Mouse (Mus musculus): ENCODE measurements around the gene Olfr1418. TPM values are rescaled to one million over a fixed set of nuclear protein-coding genes. Genes with fewer than 3 reads are reported as not detected.

Gene Olfr1418
- polyA plus RNA-seq, 1 experiment from 2014 or later: not detected

- Histone ChIP-seq H3K4me2 (ENCODE audit: low read length) (no peak overlapping the region), H3K9me3 (ENCODE audit: control insufficient read depth, low read length) (no peaks in the 10 kb centered on the region), H3K9ac (ENCODE audit: low read depth, low read length) (no peak overlapping the region), H3K4me1 (ENCODE audit: control insufficient read depth, insufficient read depth, low read depth, low read length) (peaks cover 9% of the 10 kb centered on the region), H3K27me3 (replicated peaks; ENCODE audit: control insufficient read depth, insufficient read depth, low read length) (no peaks in the 10 kb centered on the region), H3K27ac (ENCODE audit: low read depth, low read length) (no peak overlapping the region), H3K4me3 (ENCODE audit: low read length) (no peak overlapping the region), H3K36me3 (ENCODE audit: control insufficient read depth, insufficient read depth, low read length) (no peaks in the 10 kb centered on the region)
- ATAC-seq: no peak
- WGBS: 23% methylated on average over 4 of the region's 4 CpGs
Measured at GRCm38 (mm10) chr19:11823346-11824065, 37.4 kb downstream of the Olfr1418 start.

DNA sequence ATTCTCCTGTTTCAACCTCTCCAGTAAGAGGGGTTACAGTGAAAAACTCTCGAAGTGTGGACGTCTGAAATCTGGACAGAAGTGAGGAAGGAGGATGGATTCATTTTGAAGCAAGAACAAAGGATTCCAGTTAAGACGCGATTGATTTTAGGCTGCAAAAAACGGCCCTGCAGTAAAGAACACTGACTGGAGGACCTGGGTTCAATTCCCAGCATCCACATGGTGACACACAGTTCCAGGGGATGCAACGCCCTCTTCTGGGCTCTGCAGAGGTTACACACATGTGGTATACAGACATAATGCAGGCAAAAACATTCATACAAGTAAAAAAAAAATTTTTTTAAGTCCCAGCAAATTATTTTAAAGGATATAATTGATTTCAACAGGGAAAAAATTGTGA, 40.7 kb downstream of the Olfr1418 start:
- Histone ChIP-seq H3K27me3 (replicated peaks; ENCODE audit: control insufficient read depth, insufficient read depth, low read length) (no peaks in the 10 kb centered on the region), H3K4me1 (ENCODE audit: control insufficient read depth, insufficient read depth, low read depth, low read length) (peaks cover 11% of the 10 kb centered on the region), H3K9ac (ENCODE audit: low read depth, low read length) (peak overlapping the region; percentile 47), H3K4me2 (ENCODE audit: low read length) (peak overlapping the region; percentile 57), H3K9me3 (ENCODE audit: control insufficient read depth, low read length) (no peaks in the 10 kb centered on the region), H3K27ac (ENCODE audit: low read depth, low read length) (no peak overlapping the region), H3K36me3 (ENCODE audit: control insufficient read depth, insufficient read depth, low read length) (no peaks in the 10 kb centered on the region), H3K4me3 (ENCODE audit: low read length) (peak overlapping the region; percentile 88)
- WGBS: 28% methylated on average over 6 of the region's 6 CpGs
- no peak for ATAC-seq

DNA sequence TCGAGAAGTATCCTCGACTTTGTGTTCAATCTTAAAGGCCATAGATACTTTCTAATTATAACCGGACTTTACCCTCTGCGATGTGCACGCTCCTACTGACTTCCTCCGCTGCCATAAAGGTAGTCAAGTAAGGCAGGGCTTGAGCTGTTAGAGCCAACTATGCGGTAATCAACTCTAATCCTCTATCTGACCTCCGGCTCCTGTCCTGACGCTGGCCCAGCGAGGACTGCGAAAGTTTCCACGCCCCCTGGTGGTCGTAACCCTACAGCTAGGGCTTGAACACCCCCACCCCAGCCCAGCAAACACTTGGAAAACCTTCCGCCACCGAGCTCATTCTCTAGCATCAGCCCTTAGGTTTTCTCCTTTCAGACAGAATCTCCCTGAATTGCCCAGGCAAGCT, 41.1 kb downstream of the Olfr1418 start:
- H3K27me3 ChIP-seq (replicated peaks; ENCODE audit: control insufficient read depth, insufficient read depth, low read length): no peaks in the 10 kb centered on the region
- H3K4me2 ChIP-seq (ENCODE audit: low read length): peak overlapping the region; percentile 57
- under 1% methylated on average over 15 of the region's 15 CpGs for WGBS
- H3K36me3 ChIP-seq (ENCODE audit: control insufficient read depth, insufficient read depth, low read length): no peaks in the 10 kb centered on the region
- no peaks in the 10 kb centered on the region for H3K9me3 ChIP-seq (ENCODE audit: control insufficient read depth, low read length)
- H3K9ac ChIP-seq (ENCODE audit: low read depth, low read length): peak overlapping the region; percentile 47
- H3K4me1 ChIP-seq (ENCODE audit: control insufficient read depth, insufficient read depth, low read depth, low read length): peaks cover 11% of the 10 kb centered on the region
- H3K27ac ChIP-seq (ENCODE audit: low read depth, low read length): no peak overlapping the region
- peak; percentile 74 for ATAC-seq
- peak overlapping the region; percentile 88 for H3K4me3 ChIP-seq (ENCODE audit: low read length)

DNA sequence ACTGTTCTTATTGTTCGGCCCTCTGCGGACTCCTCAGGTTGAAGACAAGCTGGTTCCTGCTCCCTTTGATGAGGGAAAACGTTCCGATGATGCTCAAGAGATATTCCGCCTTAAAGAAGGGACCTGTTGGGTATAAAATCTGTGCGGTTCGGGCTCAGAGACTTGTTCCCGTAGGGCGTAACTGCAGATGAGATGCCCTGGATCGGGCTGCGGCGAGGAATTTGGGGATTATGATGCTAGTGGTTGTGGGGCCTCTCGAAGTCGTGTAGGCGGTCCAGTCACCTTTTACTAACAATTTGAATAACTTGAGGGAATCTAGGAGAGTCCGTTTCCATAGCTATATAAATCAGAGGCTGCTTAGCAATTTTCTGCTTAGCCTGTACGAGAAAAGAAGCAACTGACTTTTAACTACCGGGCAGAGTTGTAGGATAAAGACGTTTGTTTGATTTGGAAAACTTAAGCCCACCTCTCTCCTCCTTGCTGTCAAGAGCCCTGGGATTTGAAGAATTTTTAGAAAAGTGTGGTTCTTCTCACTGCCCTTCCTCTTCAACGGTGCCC, 41.6 kb downstream of the Olfr1418 start, which contains the start of gene Stx3:
Stx3 (minus strand) TSS at position 261 of the 558 bp plus-strand sequence.
- no peak; the same call in none of the 2 replicates for ATAC-seq
- WGBS: under 1% methylated on average over 20 of the region's 20 CpGs

DNA sequence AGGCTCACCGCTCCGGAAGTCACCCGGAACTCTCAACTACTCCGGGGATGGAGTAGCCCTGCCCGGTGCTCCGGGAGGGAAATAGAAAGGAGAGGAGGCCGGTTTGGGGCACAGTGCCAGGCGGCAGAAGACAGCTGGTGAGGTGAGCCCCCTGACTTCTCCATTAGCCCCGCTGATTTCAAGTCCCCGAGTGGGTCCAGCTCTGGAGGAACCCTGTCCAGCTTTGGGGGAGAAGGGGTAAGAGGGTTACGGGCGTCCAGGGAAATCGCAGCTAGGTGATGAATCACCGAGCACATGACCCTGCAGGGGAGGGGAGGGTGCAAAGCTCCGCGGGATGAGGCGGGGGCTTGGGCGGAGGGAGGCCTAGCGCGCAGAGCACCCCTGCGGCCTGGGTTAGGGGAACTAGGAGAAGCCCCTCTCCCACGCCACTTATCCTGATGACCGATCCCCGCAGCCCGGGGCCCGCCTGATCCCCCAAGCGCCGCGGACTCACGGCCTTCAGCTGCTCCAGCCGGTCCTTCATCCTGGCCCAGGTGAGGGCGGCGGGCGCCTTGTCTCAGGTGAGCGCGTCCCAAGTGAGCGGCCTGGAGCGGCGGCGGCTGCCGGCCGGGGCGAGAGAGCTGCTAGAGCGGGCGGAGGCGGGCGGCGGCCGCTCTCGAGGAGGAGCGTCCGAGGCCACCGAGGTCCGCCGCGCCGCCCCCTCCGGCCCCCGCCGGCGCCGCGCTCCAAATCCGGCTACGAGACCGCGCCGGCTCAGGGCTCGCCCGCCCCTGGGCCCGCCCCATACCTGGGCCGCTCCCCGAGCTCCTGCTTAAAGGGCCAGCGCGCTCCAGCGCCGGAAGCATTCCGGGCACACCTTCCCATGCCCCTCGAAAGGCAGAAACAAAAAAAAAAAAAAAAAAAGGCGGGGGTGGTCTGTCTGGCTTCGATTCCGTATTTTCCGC, 42.4 kb downstream of the Olfr1418 start:
- peak overlapping the region; percentile 88 for H3K4me3 ChIP-seq (ENCODE audit: low read length)
- peak overlapping the region; percentile 57 for H3K4me2 ChIP-seq (ENCODE audit: low read length)
- H3K9ac ChIP-seq (ENCODE audit: low read depth, low read length): peak overlapping the region; percentile 91
- H3K9me3 ChIP-seq (ENCODE audit: control insufficient read depth, low read length): no peaks in the 10 kb centered on the region
- peak overlapping the region; percentile 66; the same call in 1 of the 2 replicates for H3K27ac ChIP-seq (ENCODE audit: low read depth, low read length)
- peak; percentile 89 for ATAC-seq
- no peaks in the 10 kb centered on the region for H3K27me3 ChIP-seq (replicated peaks; ENCODE audit: control insufficient read depth, insufficient read depth, low read length)
- no peaks in the 10 kb centered on the region for H3K36me3 ChIP-seq (ENCODE audit: control insufficient read depth, insufficient read depth, low read length)
- WGBS: under 1% methylated on average over 69 of the region's 83 CpGs
- H3K4me1 ChIP-seq (ENCODE audit: control insufficient read depth, insufficient read depth, low read depth, low read length): peaks cover 11% of the 10 kb centered on the region

More for the DNA sequence above, 41.6 kb downstream of the Olfr1418 start, which contains the start of gene Stx3:
- peak within 1 kb of the TSS; percentile 66; the same call in 1 of the 2 replicates for H3K27ac ChIP-seq (ENCODE audit: low read depth, low read length)
- H3K9me3 ChIP-seq (ENCODE audit: control insufficient read depth, low read length): no peaks in the 10 kb centered on the region
- peak within 1 kb of the TSS; percentile 88 for H3K4me3 ChIP-seq (ENCODE audit: low read length)
- H3K27me3 ChIP-seq (replicated peaks; ENCODE audit: control insufficient read depth, insufficient read depth, low read length): no peaks in the 10 kb centered on the region
- peaks cover 11% of the 10 kb centered on the region for H3K4me1 ChIP-seq (ENCODE audit: control insufficient read depth, insufficient read depth, low read depth, low read length)
- H3K36me3 ChIP-seq (ENCODE audit: control insufficient read depth, insufficient read depth, low read length): no peaks in the 10 kb centered on the region
- H3K4me2 ChIP-seq (ENCODE audit: low read length): peak within 1 kb of the TSS; percentile 57
- peak within 1 kb of the TSS; percentile 91 for H3K9ac ChIP-seq (ENCODE audit: low read depth, low read length)

GRCm38 (mm10) chr19:11817586-11817985, 43.3 kb downstream of the Olfr1418 start:
- H3K27ac ChIP-seq (ENCODE audit: low read depth, low read length): no peak overlapping the region
- H3K4me3 ChIP-seq (ENCODE audit: low read length): peak overlapping the region; percentile 88
- peak; percentile 9; the same call in 1 of the 2 replicates for ATAC-seq
- no peak overlapping the region for H3K9ac ChIP-seq (ENCODE audit: low read depth, low read length)
- peak overlapping the region; percentile 57 for H3K4me2 ChIP-seq (ENCODE audit: low read length)
- H3K27me3 ChIP-seq (replicated peaks; ENCODE audit: control insufficient read depth, insufficient read depth, low read length): no peaks in the 10 kb centered on the region
- H3K4me1 ChIP-seq (ENCODE audit: control insufficient read depth, insufficient read depth, low read depth, low read length): peaks cover 11% of the 10 kb centered on the region
- WGBS: 19% methylated on average over 5 of the region's 5 CpGs
- no peaks in the 10 kb centered on the region for H3K36me3 ChIP-seq (ENCODE audit: control insufficient read depth, insufficient read depth, low read length)
- H3K9me3 ChIP-seq (ENCODE audit: control insufficient read depth, low read length): no peaks in the 10 kb centered on the region

DNA sequence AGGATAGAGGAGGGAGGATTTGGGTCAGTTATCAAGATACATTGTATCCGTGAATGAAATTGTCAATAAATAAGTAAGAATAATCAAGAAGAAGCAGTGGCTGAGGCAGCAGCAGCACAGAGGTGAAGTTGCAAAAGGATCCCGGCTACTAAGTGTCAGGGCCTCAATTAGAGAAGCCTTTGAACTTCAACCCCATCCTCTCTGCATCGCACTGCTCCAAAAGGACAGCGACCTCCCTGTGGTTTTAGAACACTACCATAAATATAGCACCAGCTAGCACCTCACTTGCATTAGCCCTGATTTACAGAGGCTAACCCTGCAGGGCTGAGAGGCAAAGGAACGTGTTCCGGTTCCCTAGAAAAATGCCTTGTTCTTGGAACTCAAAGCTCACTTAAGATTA, 44.2 kb downstream of the Olfr1418 start:
- 50% methylated on average over 6 of the region's 6 CpGs for WGBS

GRCm38 (mm10) chr19:11814742-11815333, 46.0 kb downstream of the Olfr1418 start:
- no peak overlapping the region for H3K9ac ChIP-seq (ENCODE audit: low read depth, low read length)
- no peak overlapping the region for H3K4me3 ChIP-seq (ENCODE audit: low read length)
- no peak overlapping the region for H3K27ac ChIP-seq (ENCODE audit: low read depth, low read length)
- H3K36me3 ChIP-seq (ENCODE audit: control insufficient read depth, insufficient read depth, low read length): no peaks in the 10 kb centered on the region
- peaks cover 14% of the 10 kb centered on the region for H3K4me1 ChIP-seq (ENCODE audit: control insufficient read depth, insufficient read depth, low read depth, low read length)
- no peak overlapping the region for H3K4me2 ChIP-seq (ENCODE audit: low read length)
- H3K9me3 ChIP-seq (ENCODE audit: control insufficient read depth, low read length): no peaks in the 10 kb centered on the region
- no peaks in the 10 kb centered on the region for H3K27me3 ChIP-seq (replicated peaks; ENCODE audit: control insufficient read depth, insufficient read depth, low read length)
- no peak for ATAC-seq
- WGBS: 75% methylated on average over 6 of the region's 6 CpGs

More for the DNA sequence above, 44.2 kb downstream of the Olfr1418 start:
- ATAC-seq: no peak
- H3K36me3 ChIP-seq (ENCODE audit: control insufficient read depth, insufficient read depth, low read length): no peaks in the 10 kb centered on the region
- no peak overlapping the region for H3K9ac ChIP-seq (ENCODE audit: low read depth, low read length)
- no peak overlapping the region for H3K27ac ChIP-seq (ENCODE audit: low read depth, low read length)
- no peaks in the 10 kb centered on the region for H3K9me3 ChIP-seq (ENCODE audit: control insufficient read depth, low read length)
- no peak overlapping the region for H3K4me3 ChIP-seq (ENCODE audit: low read length)
- H3K4me2 ChIP-seq (ENCODE audit: low read length): no peak overlapping the region
- peaks cover 17% of the 10 kb centered on the region for H3K4me1 ChIP-seq (ENCODE audit: control insufficient read depth, insufficient read depth, low read depth, low read length)
- no peaks in the 10 kb centered on the region for H3K27me3 ChIP-seq (replicated peaks; ENCODE audit: control insufficient read depth, insufficient read depth, low read length)

All from hindbrain, embryonic 16.5 days (tissue).